17 mouse cellular contexts compared by ENCODE assay signal in the genomic region with DNA sequence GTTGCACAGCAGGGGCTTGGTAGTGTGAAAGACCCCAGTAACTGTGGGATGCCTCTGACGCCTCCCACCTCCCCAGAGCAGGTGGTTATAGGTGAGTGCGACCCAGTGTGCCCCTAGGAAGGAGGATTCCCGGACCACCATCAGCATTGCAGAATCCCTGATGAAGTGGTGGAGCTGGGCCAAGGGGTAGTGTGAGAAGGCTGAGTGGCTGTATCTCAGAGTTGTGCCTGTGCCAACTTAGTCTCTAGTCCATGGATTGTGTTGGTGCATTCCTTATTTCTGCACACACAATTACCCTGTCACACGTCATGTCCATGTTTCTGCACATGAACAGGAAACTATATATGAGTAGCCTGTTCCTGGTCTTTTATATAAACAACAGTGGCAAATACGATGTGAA.
DNase-seq lines count a peak whose midpoint lies in the region; ATAC-seq and TF ChIP-seq lines count a peak whose summit lies in the region.
"Had no signal": no experiment of that assay in that cellular context is flagged by ENCODE, and none has a peak within 500 bp of the region (broad histone marks: within the 10 kb centered on the region; RNA-seq: fewer than 3 reads in every experiment).

No protein-coding gene starts in this region.

- WGBS in forebrain, embryonic 13.5 days: 89% methylated on average over 5 of the region's 5 CpGs
- WGBS in forebrain, embryonic 15.5 days: 78% methylated on average over 5 of the region's 5 CpGs
- WGBS in hindbrain, postnatal 0 days: 65% methylated on average over 5 of the region's 5 CpGs
- WGBS in hindbrain, embryonic 13.5 days: 90% methylated on average over 5 of the region's 5 CpGs
- WGBS in lung, embryonic 14.5 days: 73% methylated on average over 5 of the region's 5 CpGs

- H3K4me2 ChIP-seq in forebrain, embryonic 13.5 days: no peak overlapping the region
- no peak overlapping the region for H3K4me2 ChIP-seq in forebrain, embryonic 15.5 days (replicated peaks)
- H3K4me2 ChIP-seq in hindbrain, postnatal 0 days (ENCODE audit: low read depth, low read length): no peak overlapping the region
- no peak overlapping the region for H3K4me2 ChIP-seq in hindbrain, embryonic 13.5 days
- H3K4me2 ChIP-seq in lung, embryonic 14.5 days: no peak overlapping the region
- H3K4me2 ChIP-seq: embryonic facial prominence, embryonic 13.5 days; embryonic facial prominence, embryonic 15.5 days; forebrain, embryonic 12.5 days had no signal

- H3K27ac ChIP-seq in forebrain, embryonic 13.5 days: peak overlapping the region; percentile 3; the same call in 1 of the 2 replicates
- no peak overlapping the region for H3K27ac ChIP-seq in forebrain, embryonic 15.5 days (replicated peaks)
- H3K27ac ChIP-seq in hindbrain, postnatal 0 days: no peak overlapping the region; the same call in 1 of the 2 replicates
- H3K27ac ChIP-seq in hindbrain, embryonic 13.5 days: no peak overlapping the region
- 0 out of 2 replicates have a peak overlapping the region, but pooled peaks have one; percentile 2 for H3K27ac ChIP-seq in lung, embryonic 14.5 days (ENCODE audit: low read depth)
- H3K27ac ChIP-seq: embryonic facial prominence, embryonic 13.5 days; embryonic facial prominence, embryonic 15.5 days; forebrain, embryonic 10.5 days; forebrain, embryonic 12.5 days had no signal

- no peak for TF ChIP-seq CTCF in hindbrain, postnatal 0 days (IDR thresholded peaks at IDR 0.05; ENCODE audit: low read depth)
- TF ChIP-seq CTCF in lung, embryonic 14.5 days (IDR thresholded peaks at IDR 0.05; ENCODE audit: low read depth): no peak

- no peak for ATAC-seq in forebrain, embryonic 13.5 days
- no peak for ATAC-seq in forebrain, embryonic 15.5 days (replicated peaks)
- ATAC-seq in hindbrain, postnatal 0 days: peak; percentile 18; the same call in 1 of the 2 replicates
- ATAC-seq in hindbrain, embryonic 13.5 days (ENCODE audit: low FRiP score): no peak
- ATAC-seq in lung, embryonic 14.5 days (ENCODE audit: insufficient read depth): no peak
- ATAC-seq: forebrain, embryonic 16.5 days had no signal

- no peaks in the 10 kb centered on the region for H3K9me3 ChIP-seq in forebrain, embryonic 13.5 days (replicated peaks)
- no peaks in the 10 kb centered on the region for H3K9me3 ChIP-seq in forebrain, embryonic 15.5 days
- no peaks in the 10 kb centered on the region for H3K9me3 ChIP-seq in hindbrain, postnatal 0 days (ENCODE audit: low read length)
- no peaks in the 10 kb centered on the region for H3K9me3 ChIP-seq in hindbrain, embryonic 13.5 days
- H3K9me3 ChIP-seq in lung, embryonic 14.5 days (ENCODE audit: low read depth, low read length): no peaks in the 10 kb centered on the region
- H3K9me3 ChIP-seq: embryonic facial prominence, embryonic 13.5 days; embryonic facial prominence, embryonic 15.5 days; forebrain, embryonic 10.5 days; forebrain, embryonic 12.5 days had no signal

- DNase-seq in hindbrain, postnatal 0 days (ENCODE audit: low spot score): peak; percentile 55
- DNase-seq in lung, embryonic 14.5 days: no peak
- DNase-seq in lung, postnatal 4 days: no peak
- DNase-seq: adrenal gland, postnatal 25 days; cerebellum, adult 11 months; cerebellum, adult 8-10 months; cerebellum, adult 9-11 months; embryo, embryonic 11 days had no signal

- H3K4me3 ChIP-seq in forebrain, embryonic 13.5 days: no peak overlapping the region
- H3K4me3 ChIP-seq in forebrain, embryonic 15.5 days: no peak overlapping the region
- no peak overlapping the region for H3K4me3 ChIP-seq in hindbrain, postnatal 0 days (ENCODE audit: low read length)
- H3K4me3 ChIP-seq in hindbrain, embryonic 13.5 days: no peak overlapping the region
- no peak overlapping the region for H3K4me3 ChIP-seq in lung, embryonic 14.5 days (ENCODE audit: low read depth, low read length)
- H3K4me3 ChIP-seq: embryonic facial prominence, embryonic 13.5 days; embryonic facial prominence, embryonic 15.5 days; erythroblast, embryonic 14.5 days; forebrain, embryonic 10.5 days; forebrain, embryonic 12.5 days had no signal

- H3K4me1 ChIP-seq in forebrain, embryonic 13.5 days: peaks cover 17% of the 10 kb centered on the region
- H3K4me1 ChIP-seq in forebrain, embryonic 15.5 days: peaks cover 7% of the 10 kb centered on the region; the same call in 1 of the 2 replicates
- H3K4me1 ChIP-seq in hindbrain, postnatal 0 days (ENCODE audit: insufficient read depth, low read length): peaks cover 6% of the 10 kb centered on the region; the same call in 1 of the 2 replicates
- peaks cover 27% of the 10 kb centered on the region for H3K4me1 ChIP-seq in hindbrain, embryonic 13.5 days (replicated peaks)
- H3K4me1 ChIP-seq in lung, embryonic 14.5 days (ENCODE audit: insufficient read depth): no peaks in the 10 kb centered on the region

- peaks cover 41% of the 10 kb centered on the region for H3K36me3 ChIP-seq in forebrain, embryonic 13.5 days (ENCODE audit: poor library complexity, severe bottlenecking)
- peaks cover 14% of the 10 kb centered on the region; the same call in 1 of the 2 replicates for H3K36me3 ChIP-seq in forebrain, embryonic 15.5 days
- H3K36me3 ChIP-seq in hindbrain, postnatal 0 days (ENCODE audit: insufficient read depth, low read length): peaks cover 10% of the 10 kb centered on the region; the same call in 1 of the 2 replicates
- H3K36me3 ChIP-seq in hindbrain, embryonic 13.5 days: peaks cover 29% of the 10 kb centered on the region
- peaks cover 41% of the 10 kb centered on the region for H3K36me3 ChIP-seq in lung, embryonic 14.5 days (ENCODE audit: insufficient read depth)

- no peak overlapping the region for H3K9ac ChIP-seq in forebrain, embryonic 13.5 days
- no peak overlapping the region for H3K9ac ChIP-seq in forebrain, embryonic 15.5 days (replicated peaks)
- H3K9ac ChIP-seq in hindbrain, postnatal 0 days (replicated peaks; ENCODE audit: low read length): no peak overlapping the region
- H3K9ac ChIP-seq in hindbrain, embryonic 13.5 days: no peak overlapping the region
- H3K9ac ChIP-seq in lung, embryonic 14.5 days: no peak overlapping the region
- H3K9ac ChIP-seq: embryonic facial prominence, embryonic 13.5 days; embryonic facial prominence, embryonic 15.5 days; forebrain, embryonic 12.5 days had no signal

- no peaks in the 10 kb centered on the region for H3K27me3 ChIP-seq in forebrain, embryonic 13.5 days
- H3K27me3 ChIP-seq in forebrain, embryonic 15.5 days: no peaks in the 10 kb centered on the region
- H3K27me3 ChIP-seq in hindbrain, postnatal 0 days (ENCODE audit: insufficient read depth, low read length): no peaks in the 10 kb centered on the region
- H3K27me3 ChIP-seq in hindbrain, embryonic 13.5 days: no peaks in the 10 kb centered on the region
- no peaks in the 10 kb centered on the region for H3K27me3 ChIP-seq in lung, embryonic 14.5 days (ENCODE audit: insufficient read depth, low read length)
- H3K27me3 ChIP-seq: embryonic facial prominence, embryonic 13.5 days; embryonic facial prominence, embryonic 15.5 days; forebrain, embryonic 12.5 days had no signal

Comparison
In these comparisons a context has a peak if more than half of its experiments do, and no peak if none do; other contexts are left out.
1. H3K27ac ChIP-seq: peak in forebrain, embryonic 13.5 days (single experiment) and lung, embryonic 14.5 days (single experiment); none in forebrain, embryonic 15.5 days (single experiment), hindbrain, postnatal 0 days (single experiment) and hindbrain, embryonic 13.5 days (single experiment).